Mouse (Mus musculus): ENCODE data around the gene Pcp2. TPM values are rescaled to one million over a fixed set of nuclear protein-coding genes. Genes with fewer than 3 reads are reported as not detected.
"Not testable (repeated sequence)": the region's sequence is repeated elsewhere in the genome, so short reads cannot be mapped to it uniquely, and the experiment has no call there.

Pcp2 gene
- total and polyA plus RNA-seq, 2 experiments from 2014 or later = not detected

DNA sequence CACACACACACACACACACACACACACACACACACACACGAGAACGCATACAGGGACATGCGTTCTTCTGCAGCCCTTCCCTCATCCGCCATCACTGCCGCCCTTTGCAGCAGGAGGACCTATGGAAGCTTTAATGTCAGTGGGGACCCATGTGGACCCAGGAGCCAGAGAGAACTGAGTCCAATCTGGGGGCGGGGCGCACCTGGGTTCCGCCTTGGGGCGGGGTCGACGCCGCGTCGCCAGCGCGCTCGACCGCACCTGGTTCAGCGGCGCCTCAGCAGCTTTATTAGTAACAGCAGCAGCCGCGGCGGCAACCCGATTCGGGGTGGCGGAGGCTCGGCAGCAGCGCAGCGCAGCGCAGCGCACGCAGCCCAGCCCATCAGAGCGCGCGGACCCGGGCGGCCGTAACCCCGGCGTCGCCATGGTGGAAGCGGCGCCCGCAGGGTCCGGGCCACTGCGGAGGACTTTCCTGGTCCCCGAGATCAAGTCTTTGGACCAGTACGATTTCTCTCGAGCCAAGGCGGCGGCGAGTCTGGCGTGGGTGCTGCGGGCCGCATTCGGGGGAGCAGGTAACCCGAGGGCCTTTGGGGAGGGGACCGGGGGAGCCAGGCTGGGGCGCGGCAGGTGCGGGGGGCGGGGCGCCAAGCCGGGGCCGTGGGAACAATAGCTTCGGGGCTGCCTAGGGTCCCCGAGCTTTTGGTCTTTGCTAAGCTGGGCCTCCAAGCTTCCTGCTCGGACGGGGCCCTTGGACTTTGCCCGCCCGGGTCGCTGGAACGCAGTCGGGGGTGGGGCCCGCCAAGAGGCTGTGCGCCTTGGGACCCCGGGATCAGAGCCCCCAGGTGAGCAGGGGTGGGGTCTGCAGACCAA is 37.7 kb downstream of the Pcp2 start:
- Histone ChIP-seq H3K4me2 (ENCODE audit: low read depth, low read length) (peak overlapping the region; percentile 100), H3K4me1 (ENCODE audit: control insufficient read depth, insufficient read depth) (peaks cover 5% of the 10 kb centered on the region; the same call in 1 of the 2 replicates), H3K36me3 (replicated peaks; ENCODE audit: control insufficient read depth, insufficient read depth, low read length) (no peaks in the 10 kb centered on the region), H3K4me3 (ENCODE audit: low read depth, low read length) (peak overlapping the region; percentile 71), H3K27me3 (ENCODE audit: control insufficient read depth, insufficient read depth, low read length) (peaks cover 18% of the 10 kb centered on the region; the same call in 1 of the 2 replicates), H3K9ac (replicated peaks; ENCODE audit: low read depth, low read length) (peak overlapping the region; percentile 53), H3K9me3 (replicated peaks; ENCODE audit: control insufficient read depth, low read length) (no peaks in the 10 kb centered on the region), H3K27ac (ENCODE audit: low read depth) (no peak overlapping the region)
- no peak for TF ChIP-seq CTCF (IDR thresholded peaks at IDR 0.05; ENCODE audit: low read depth)
- no peak for TF ChIP-seq EP300 (IDR thresholded peaks at IDR 0.05; ENCODE audit: low read depth)
- under 1% methylated on average over 77 of the region's 77 CpGs for WGBS
- DNase-seq (ENCODE audit: low spot score) = peak; percentile 13
- peak; percentile 66; the same call in 1 of the 2 replicates for ATAC-seq (ENCODE audit: insufficient read depth, low read depth)

DNA sequence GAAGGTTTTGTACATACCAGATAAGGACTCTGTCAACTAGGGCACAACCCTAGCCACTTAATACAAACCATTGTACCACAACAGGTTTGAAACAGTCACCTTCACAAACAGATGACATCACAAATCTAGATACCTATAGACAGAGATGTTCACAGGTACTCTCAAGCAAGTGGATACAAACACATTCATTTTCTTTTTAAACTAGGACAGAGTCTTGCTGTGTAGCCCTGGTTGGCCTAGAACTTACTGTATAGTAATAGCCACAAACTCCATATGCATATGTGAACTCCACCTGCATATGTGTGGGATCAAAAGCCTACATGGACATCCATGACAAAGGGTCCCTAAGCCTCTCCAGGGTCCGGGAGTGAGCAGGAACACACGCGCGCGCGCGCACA is 38.4 kb downstream of the Pcp2 start, which contains the start of gene Camsap3:
Gene Camsap3 (plus strand): TSS at position 301 of the 398 bp plus-strand sequence.
- TF ChIP-seq CTCF (IDR thresholded peaks at IDR 0.05; ENCODE audit: low read depth) (no peak), EP300 (IDR thresholded peaks at IDR 0.05; ENCODE audit: low read depth) (no peak)
- ATAC-seq (ENCODE audit: insufficient read depth, low read depth) = no peak
- H3K27ac ChIP-seq (ENCODE audit: low read depth) = no peak within 1 kb of the TSS
- WGBS = 8% methylated on average over 7 of the region's 7 CpGs
- peaks cover 5% of the 10 kb centered on the region; the same call in 1 of the 2 replicates for H3K4me1 ChIP-seq (ENCODE audit: control insufficient read depth, insufficient read depth)
- peak within 1 kb of the TSS; percentile 53 for H3K9ac ChIP-seq (replicated peaks; ENCODE audit: low read depth, low read length)
- DNase-seq (ENCODE audit: low spot score) = no peak
- peak within 1 kb of the TSS; percentile 100 for H3K4me2 ChIP-seq (ENCODE audit: low read depth, low read length)
- no peaks in the 10 kb centered on the region for H3K36me3 ChIP-seq (replicated peaks; ENCODE audit: control insufficient read depth, insufficient read depth, low read length)
- no peaks in the 10 kb centered on the region for H3K9me3 ChIP-seq (replicated peaks; ENCODE audit: control insufficient read depth, low read length)
- peak within 1 kb of the TSS; percentile 71 for H3K4me3 ChIP-seq (ENCODE audit: low read depth, low read length)
- H3K27me3 ChIP-seq (ENCODE audit: control insufficient read depth, insufficient read depth, low read length) = peaks cover 18% of the 10 kb centered on the region; the same call in 1 of the 2 replicates

DNA sequence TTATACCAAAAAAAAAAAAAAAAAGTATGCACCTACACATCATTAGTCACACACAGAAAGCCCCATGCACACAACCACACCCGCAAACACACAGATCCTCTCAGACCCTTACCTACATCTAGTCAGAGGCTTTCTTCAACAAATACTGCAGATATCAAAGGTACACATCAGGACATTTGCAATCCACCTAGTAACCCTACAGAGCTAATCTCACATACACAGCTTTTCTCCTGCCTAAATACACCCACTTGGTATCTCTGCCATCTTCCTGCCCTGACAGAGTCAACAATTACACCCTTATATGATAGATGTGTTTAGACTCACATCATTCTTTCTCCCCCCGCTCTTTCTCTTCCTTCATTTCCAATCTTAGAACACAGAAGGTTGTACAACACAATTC is 38.9 kb downstream of the Pcp2 start:
- no peak for ATAC-seq (ENCODE audit: insufficient read depth, low read depth)
- Histone ChIP-seq H3K9me3 (replicated peaks; ENCODE audit: control insufficient read depth, low read length) (no peaks in the 10 kb centered on the region), H3K27ac (ENCODE audit: low read depth) (no peak overlapping the region), H3K36me3 (replicated peaks; ENCODE audit: control insufficient read depth, insufficient read depth, low read length) (no peaks in the 10 kb centered on the region), H3K4me3 (ENCODE audit: low read depth, low read length) (no peak overlapping the region), H3K9ac (replicated peaks; ENCODE audit: low read depth, low read length) (no peak overlapping the region), H3K27me3 (ENCODE audit: control insufficient read depth, insufficient read depth, low read length) (peaks cover 18% of the 10 kb centered on the region; the same call in 1 of the 2 replicates), H3K4me1 (ENCODE audit: control insufficient read depth, insufficient read depth) (peaks cover 5% of the 10 kb centered on the region; the same call in 1 of the 2 replicates), H3K4me2 (ENCODE audit: low read depth, low read length) (no peak overlapping the region)
- DNase-seq (ENCODE audit: low spot score) = no peak
- no peak for TF ChIP-seq CTCF (IDR thresholded peaks at IDR 0.05; ENCODE audit: low read depth)
- no peak for TF ChIP-seq EP300 (IDR thresholded peaks at IDR 0.05; ENCODE audit: low read depth)
- WGBS = 93% methylated on average over 2 of the region's 2 CpGs

DNA sequence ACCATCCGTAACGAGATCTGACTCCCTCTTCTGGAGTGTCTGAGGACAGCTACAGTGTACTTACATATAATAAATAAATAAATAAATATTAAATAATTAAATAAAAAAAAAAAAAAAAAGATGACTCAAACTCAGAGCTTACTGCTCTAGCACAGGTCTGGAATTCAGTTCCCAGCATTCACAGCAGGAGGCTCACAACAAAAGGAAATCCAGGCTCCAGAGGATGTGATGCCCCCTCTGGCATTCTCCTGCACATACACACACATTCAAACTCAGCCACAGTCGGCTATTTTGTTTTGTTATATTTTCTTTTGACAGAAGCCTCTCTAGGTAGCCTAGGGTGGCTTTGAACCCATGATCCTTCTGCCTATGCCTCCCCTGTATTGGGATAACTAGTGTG is 43.4 kb downstream of the Pcp2 start:
- not testable (repeated sequence) for ATAC-seq (ENCODE audit: insufficient read depth, low read depth); H3K4me2 ChIP-seq (ENCODE audit: low read depth, low read length); H3K9me3 ChIP-seq (replicated peaks; ENCODE audit: control insufficient read depth, low read length); DNase-seq (ENCODE audit: low spot score); H3K27ac ChIP-seq (ENCODE audit: low read depth); H3K27me3 ChIP-seq (ENCODE audit: control insufficient read depth, insufficient read depth, low read length); H3K9ac ChIP-seq (replicated peaks; ENCODE audit: low read depth, low read length); H3K36me3 ChIP-seq (replicated peaks; ENCODE audit: control insufficient read depth, insufficient read depth, low read length); H3K4me3 ChIP-seq (ENCODE audit: low read depth, low read length); H3K4me1 ChIP-seq (ENCODE audit: control insufficient read depth, insufficient read depth)
- 85% methylated on average over 1 of the region's 3 CpGs for WGBS

DNA sequence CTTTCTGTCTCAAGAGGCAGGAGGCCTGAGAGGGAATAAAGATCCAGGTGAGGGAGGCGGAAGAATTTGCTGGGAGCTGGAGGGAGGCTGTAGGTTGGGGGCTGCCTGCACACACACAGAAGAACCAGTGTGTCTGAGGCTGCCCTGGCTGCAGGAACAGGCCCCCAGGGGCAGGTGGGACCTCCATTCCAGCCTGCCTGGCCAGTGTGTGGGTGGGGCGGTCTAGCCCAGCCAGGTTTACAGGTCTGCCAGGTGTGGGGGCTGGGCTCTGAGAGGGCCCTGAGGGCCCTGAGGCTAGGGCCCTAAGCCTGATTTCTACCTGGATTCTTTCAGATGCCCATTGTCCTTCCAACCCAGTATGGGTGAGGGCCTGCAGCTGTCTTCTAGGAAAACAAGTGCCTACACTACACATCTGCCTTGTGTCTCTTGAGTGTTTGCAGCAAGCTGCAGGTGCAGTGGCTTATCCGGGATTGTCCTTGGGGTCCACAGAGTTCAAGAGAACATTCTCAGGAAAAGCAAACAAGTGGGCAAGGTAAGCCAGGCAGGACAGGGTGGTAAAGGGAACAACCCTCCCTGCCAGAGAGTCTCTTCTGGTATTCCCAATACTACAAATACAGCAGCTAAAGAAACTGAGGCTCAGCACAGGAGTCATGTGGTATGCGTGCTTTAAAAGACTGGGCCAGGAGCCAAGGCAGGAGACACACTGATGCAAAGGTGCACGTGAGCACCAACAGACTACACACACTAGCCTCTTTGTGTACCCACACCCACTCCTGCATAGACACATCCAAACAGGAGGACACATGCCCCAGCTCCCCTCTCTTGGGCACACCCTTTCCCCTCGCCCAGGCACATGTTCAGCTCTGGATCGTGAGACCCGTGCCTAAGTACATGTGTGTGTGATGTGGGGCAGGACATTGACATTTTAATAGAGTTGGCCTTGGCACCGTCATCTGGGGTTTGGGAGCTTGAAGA is 45.7 kb downstream of the Pcp2 start:
- no peaks in the 10 kb centered on the region for H3K9me3 ChIP-seq (replicated peaks; ENCODE audit: control insufficient read depth, low read length)
- H3K27ac ChIP-seq (ENCODE audit: low read depth) = no peak overlapping the region

More for the DNA sequence above, 45.7 kb downstream of the Pcp2 start:
- no peak for TF ChIP-seq EP300 (IDR thresholded peaks at IDR 0.05; ENCODE audit: low read depth)
- no peak for TF ChIP-seq CTCF (IDR thresholded peaks at IDR 0.05; ENCODE audit: low read depth)
- 76% methylated on average over 9 of the region's 9 CpGs for whole genome bisulfite sequencing
- DNase-seq (ENCODE audit: low spot score) = no peak
- no peaks in the 10 kb centered on the region for H3K36me3 ChIP-seq (replicated peaks; ENCODE audit: control insufficient read depth, insufficient read depth, low read length)
- no peak for ATAC-seq (ENCODE audit: insufficient read depth, low read depth)
- no peak overlapping the region for H3K9ac ChIP-seq (replicated peaks; ENCODE audit: low read depth, low read length)
- no peaks in the 10 kb centered on the region for H3K27me3 ChIP-seq (ENCODE audit: control insufficient read depth, insufficient read depth, low read length)
- H3K4me3 ChIP-seq (ENCODE audit: low read depth, low read length) = no peak overlapping the region
- H3K4me1 ChIP-seq (ENCODE audit: control insufficient read depth, insufficient read depth) = no peaks in the 10 kb centered on the region
- H3K4me2 ChIP-seq (ENCODE audit: low read depth, low read length) = no peak overlapping the region
